Mouse (Mus musculus): ENCODE results near the gene Tomm40. TPM values are rescaled to one million over a fixed set of nuclear protein-coding genes. Genes with fewer than 3 reads are reported as not detected.

The Tomm40 gene
- total RNA-seq, 2 experiments from 2014 or later, result 50.8 to 62.2 TPM

DNA sequence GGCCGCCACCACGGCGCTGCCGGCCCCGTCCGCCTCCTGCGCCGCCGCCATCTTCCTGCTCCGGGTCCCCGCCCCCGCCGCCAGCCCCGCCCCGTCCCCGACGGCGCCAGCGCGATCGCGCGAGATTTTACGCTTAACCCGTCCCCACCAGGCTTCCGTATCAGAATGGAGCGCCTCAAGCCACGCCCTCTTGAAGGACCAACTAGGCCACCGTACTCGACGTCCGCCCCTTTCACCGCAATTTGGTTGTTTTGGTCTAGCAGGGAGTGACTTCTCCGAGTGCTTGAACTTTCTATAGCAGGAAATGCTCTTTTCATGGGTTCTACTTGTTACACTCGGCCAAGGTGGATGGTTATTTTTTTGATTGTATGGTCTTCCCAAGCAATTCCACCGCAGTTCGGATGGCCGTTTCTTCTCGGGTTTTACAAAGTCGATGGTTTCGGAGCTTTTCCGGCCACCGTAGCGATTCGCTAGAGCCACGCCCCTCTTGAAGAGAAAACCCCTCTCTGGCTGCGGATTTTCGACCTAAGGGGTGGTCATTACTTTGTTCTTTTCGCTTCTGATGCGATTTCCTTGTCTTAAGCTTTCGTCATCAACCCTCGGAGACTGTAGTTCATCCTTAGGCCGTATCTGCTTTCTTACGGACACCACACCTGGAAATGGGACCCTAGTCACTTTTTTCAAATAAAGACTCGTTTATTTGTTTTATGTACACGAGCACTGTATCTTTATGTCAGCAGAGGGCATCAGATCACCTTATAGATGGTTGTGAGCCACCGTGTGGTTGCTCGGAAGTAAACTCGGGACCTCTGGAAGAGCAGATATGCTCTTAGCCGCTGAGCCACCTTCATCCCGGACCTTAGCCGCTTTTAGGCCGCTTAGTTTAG, 50.0 kb downstream of the Tomm40 start, which contains the start of gene Clptm1:
TSS of gene Clptm1 (minus strand) at position 79 of the 887 bp plus-strand sequence.
- peak; percentile 79 for ATAC-seq (replicated peaks; ENCODE audit: poor library complexity)

GRCm38 (mm10) chr7:19664455-19664954, 50.7 kb downstream of the Tomm40 start:
- ATAC-seq (replicated peaks; ENCODE audit: poor library complexity), result no peak

DNA sequence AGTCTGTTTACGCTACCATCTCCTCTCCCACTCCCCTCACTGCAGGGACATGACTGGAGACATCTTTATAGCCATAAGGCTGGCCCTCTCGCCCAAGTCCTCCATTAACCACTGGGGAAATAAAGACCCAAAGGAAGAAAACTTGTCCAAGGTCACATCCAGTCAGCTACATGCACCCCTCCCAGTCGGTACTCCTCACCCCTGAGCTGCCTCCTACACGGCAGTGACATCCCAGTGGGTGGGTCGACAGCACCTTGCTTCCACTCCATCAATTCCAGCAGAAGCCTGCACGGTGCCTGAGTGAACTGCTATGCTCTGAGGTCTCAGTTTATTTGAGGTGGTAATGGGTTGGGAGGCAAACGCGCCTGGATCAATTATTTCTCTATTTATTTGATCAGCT, 51.3 kb downstream of the Tomm40 start:
- no peak for ATAC-seq (replicated peaks; ENCODE audit: poor library complexity)

DNA sequence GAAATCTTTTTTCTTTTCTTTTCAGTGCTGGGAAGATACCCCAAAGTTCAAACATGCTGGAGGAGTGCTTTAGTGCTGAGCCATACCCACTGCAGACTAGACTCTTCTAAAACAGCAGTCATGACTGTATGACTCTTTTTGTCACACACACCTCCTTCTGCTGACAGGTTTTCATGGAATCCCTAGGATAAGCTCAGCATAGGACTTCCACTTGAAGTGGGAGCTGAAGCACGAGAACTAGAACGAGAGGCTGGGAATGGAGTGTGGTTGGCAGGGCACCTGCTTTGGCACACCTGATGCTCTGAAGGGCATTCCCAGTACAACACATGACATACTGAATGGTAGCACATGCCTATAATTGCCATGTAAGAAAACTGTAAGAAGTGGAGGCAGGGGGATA, 62.6 kb downstream of the Tomm40 start:
- no peak for ATAC-seq (replicated peaks; ENCODE audit: poor library complexity)

Other genes with a start within 250 kb of the Tomm40 start
- gene Bloc1s3, start 207.1 kb downstream of the Tomm40 start, total RNA-seq (2015), result 2.9 and 3.3 TPM in 2 replicates
- gene Bloc1s3, start 207.1 kb downstream of the Tomm40 start, total RNA-seq (2017), result 1.3 and 1.5 TPM in 2 replicates
- gene Trappc6a, start 207.0 kb downstream of the Tomm40 start, total RNA-seq (2015), result 55.2 and 58.3 TPM in 2 replicates
- gene Trappc6a, start 207.0 kb downstream of the Tomm40 start, total RNA-seq (2017), result 26.1 and 39.5 TPM in 2 replicates
- not detected in 2 replicates for gene Nkpd1, start 197.6 kb downstream of the Tomm40 start, total RNA-seq (2015)
- 0.17 and 0.34 TPM in 2 replicates for gene Nkpd1, start 197.6 kb downstream of the Tomm40 start, total RNA-seq (2017)
- 11.0 and 11.7 TPM in 2 replicates for gene Ppp1r37, start 152.4 kb downstream of the Tomm40 start, total RNA-seq (2015)
- 13.4 and 18.1 TPM in 2 replicates for gene Ppp1r37, start 152.4 kb downstream of the Tomm40 start, total RNA-seq (2017)
- gene Zfp296, start 138.2 kb downstream of the Tomm40 start, total RNA-seq (2015), result 5.9 and 6.8 TPM in 2 replicates
- 2.8 and 4.4 TPM in 2 replicates for gene Zfp296, start 138.2 kb downstream of the Tomm40 start, total RNA-seq (2017)
- 65.5 and 73.4 TPM in 2 replicates for gene Gemin7, start 137.8 kb downstream of the Tomm40 start, total RNA-seq (2015)
- gene Gemin7, start 137.8 kb downstream of the Tomm40 start, total RNA-seq (2017), result 33.5 and 36.9 TPM in 2 replicates
- 9.6 and 11.7 TPM in 2 replicates for gene Clasrp, start 111.0 kb downstream of the Tomm40 start, total RNA-seq (2015)
- gene Clasrp, start 111.0 kb downstream of the Tomm40 start, total RNA-seq (2017), result 30.2 and 32.6 TPM in 2 replicates
- gene Relb, start 86.0 kb downstream of the Tomm40 start, total RNA-seq (2015), result 0.22 TPM in 1 of 2 replicates, not detected in the other
- 0.74 and 2.5 TPM in 2 replicates for gene Relb, start 86.0 kb downstream of the Tomm40 start, total RNA-seq (2017)
- gene Clptm1, start 50.4 kb downstream of the Tomm40 start, total RNA-seq (2015), result 47.3 and 57.1 TPM in 2 replicates
- gene Clptm1, start 50.4 kb downstream of the Tomm40 start, total RNA-seq (2017), result 25.7 and 30.0 TPM in 2 replicates
- gene Apoc2, start 37.5 kb downstream of the Tomm40 start, total RNA-seq (2015), result 1.7 and 2.7 TPM in 2 replicates
- gene Apoc2, start 37.5 kb downstream of the Tomm40 start, total RNA-seq (2017), result 2.2 and 5.2 TPM in 2 replicates
- gene Gm44805, start 34.0 kb downstream of the Tomm40 start, total RNA-seq (2015), result not detected in 2 replicates
- gene Gm44805, start 34.0 kb downstream of the Tomm40 start, total RNA-seq (2017), result not detected in 2 replicates
- gene Apoc4, start 34.0 kb downstream of the Tomm40 start, total RNA-seq (2015), result not detected in 2 replicates
- gene Apoc4, start 34.0 kb downstream of the Tomm40 start, total RNA-seq (2017), result not detected in 2 replicates
- 0.79 and 2.0 TPM in 2 replicates for gene Apoc1, start 22.8 kb downstream of the Tomm40 start, total RNA-seq (2015)
- 1.1 and 6.4 TPM in 2 replicates for gene Apoc1, start 22.8 kb downstream of the Tomm40 start, total RNA-seq (2017)
- gene Apoe, start 16.2 kb downstream of the Tomm40 start, total RNA-seq (2015), result 18.7 and 27.5 TPM in 2 replicates
- gene Apoe, start 16.2 kb downstream of the Tomm40 start, total RNA-seq (2017), result 110 and 130 TPM in 2 replicates
- 0.95 and 2.2 TPM in 2 replicates for gene Nectin2, start 35.0 kb upstream of the Tomm40 start, total RNA-seq (2015)
- gene Nectin2, start 35.0 kb upstream of the Tomm40 start, total RNA-seq (2017), result 0.78 and 1.0 TPM in 2 replicates
- not detected in 2 replicates for gene Bcam, start 55.6 kb upstream of the Tomm40 start, total RNA-seq (2015)
- not detected in 2 replicates for gene Bcam, start 55.6 kb upstream of the Tomm40 start, total RNA-seq (2017)
- gene Cblc, start 81.4 kb upstream of the Tomm40 start, total RNA-seq (2015), result not detected in 2 replicates
- not detected in 2 replicates for gene Cblc, start 81.4 kb upstream of the Tomm40 start, total RNA-seq (2017)
- gene Bcl3, start 107.3 kb upstream of the Tomm40 start, total RNA-seq (2015), result 6.3 and 11.5 TPM in 2 replicates
- 1.6 and 4.6 TPM in 2 replicates for gene Bcl3, start 107.3 kb upstream of the Tomm40 start, total RNA-seq (2017)
- not detected in 2 replicates for gene Gm19345, start 136.6 kb upstream of the Tomm40 start, total RNA-seq (2015)
- not detected in 2 replicates for gene Gm19345, start 136.6 kb upstream of the Tomm40 start, total RNA-seq (2017)
- gene Ceacam16, start 145.9 kb upstream of the Tomm40 start, total RNA-seq (2015), result not detected in 2 replicates
- not detected in 2 replicates for gene Ceacam16, start 145.9 kb upstream of the Tomm40 start, total RNA-seq (2017)
- gene Ceacam19, start 172.5 kb upstream of the Tomm40 start, total RNA-seq (2015), result not detected in 2 replicates
- gene Ceacam19, start 172.5 kb upstream of the Tomm40 start, total RNA-seq (2017), result 0.03 TPM in 1 of 2 replicates, not detected in the other
- gene Pvr, start 205.7 kb upstream of the Tomm40 start, total RNA-seq (2015), result 10.2 and 13.0 TPM in 2 replicates
- 7.5 and 9.7 TPM in 2 replicates for gene Pvr, start 205.7 kb upstream of the Tomm40 start, total RNA-seq (2017)
- not detected in 2 replicates for gene Igsf23, start 235.3 kb upstream of the Tomm40 start, total RNA-seq (2015)
- gene Igsf23, start 235.3 kb upstream of the Tomm40 start, total RNA-seq (2017), result not detected in 2 replicates
- not detected in 2 replicates for gene Ceacam20, start 250.0 kb upstream of the Tomm40 start, total RNA-seq (2015)
- gene Ceacam20, start 250.0 kb upstream of the Tomm40 start, total RNA-seq (2017), result not detected in 2 replicates